Mouse (Mus musculus) heart, embryonic 16.5 days (tissue): ENCODE measurements around the gene Syngap1. TPM values are rescaled to one million over a fixed set of nuclear protein-coding genes. Genes with fewer than 3 reads are reported as not detected.
"Not testable (repeated sequence)": the region's sequence is repeated elsewhere in the genome, so short reads cannot be mapped to it uniquely, and the experiment has no call there.

Source experiments
- ATAC-seq: fragments of 200-750 bp; cut with Nextera tagmentation; replicated peaks from 2 replicates; pipeline ENCODE4 v1.8.0; 2017; ENCODE audit warnings: moderate number of reproducible peaks; ENCODE audit not compliant: insufficient read depth, low FRiP score; ENCODE audit errors: extremely low read depth
- H3K27ac ChIP-seq: fragments of 300-500 bp; sonication (generic); 2 replicates; pipeline ENCODE4 v1.5.1; 2014; ENCODE audit warnings: mild to moderate bottlenecking, low read length, control low read depth, moderate library complexity
- H3K27me3 ChIP-seq: fragments of 300-500 bp; sonication (generic); 2 replicates; pipeline ENCODE4 v1.6.1; 2014; ENCODE audit warnings: low read length, mixed read lengths; ENCODE audit not compliant: control insufficient read depth, insufficient read depth
- H3K36me3 ChIP-seq: fragments of 300-500 bp; sonication (generic); 2 replicates; pipeline ENCODE4 v1.6.1; 2014; ENCODE audit not compliant: control insufficient read depth, insufficient read depth
- H3K4me1 ChIP-seq: fragments of 300-500 bp; sonication (generic); 2 replicates; pipeline ENCODE4 v1.6.1; 2014; ENCODE audit warnings: low read length, mixed read lengths; ENCODE audit not compliant: control insufficient read depth, insufficient read depth
- H3K4me2 ChIP-seq: fragments of 300-500 bp; sonication (generic); 2 replicates; pipeline ENCODE4 v1.6.1; 2014; ENCODE audit warnings: low read depth, mild to moderate bottlenecking, control low read depth, low read length
- H3K4me3 ChIP-seq: fragments of 300-500 bp; sonication (generic); 2 replicates; pipeline ENCODE4 v1.5.1; 2014; ENCODE audit warnings: mild to moderate bottlenecking, control low read depth, low read length
- H3K9ac ChIP-seq: fragments of 300-500 bp; sonication (generic); 2 replicates; pipeline ENCODE4 v1.6.1; 2014; ENCODE audit warnings: low read length, control low read depth
- H3K9me3 ChIP-seq: fragments of 300-500 bp; sonication (generic); replicated peaks from 2 replicates; pipeline ENCODE4 v1.6.1; 2016; ENCODE audit warnings: low read length; ENCODE audit not compliant: control insufficient read depth
- WGBS: fragments of 180-500 bp; shearing (Covaris S2); extraction: QIAGEN DNeasy Blood & Tissue Kit; methylation state at CpG from one replicate; pipeline ENCODE4 v1.1.7; 2014; 5-methylcytosine and 5-hydroxymethylcytosine counted together
- polyA plus RNA-seq: library from polyadenylated mRNA; unstranded; fragments of >200 nt; fragmentation: Nextera tagmentation; extraction: Ambion mirVana; gene quantifications from 2 replicates; pipeline ENCODE4 v1.2.1, GENCODE M21; 2015

Syngap1 gene
- 1.2 and 1.3 TPM in 2 replicates for polyA plus RNA-seq

DNA sequence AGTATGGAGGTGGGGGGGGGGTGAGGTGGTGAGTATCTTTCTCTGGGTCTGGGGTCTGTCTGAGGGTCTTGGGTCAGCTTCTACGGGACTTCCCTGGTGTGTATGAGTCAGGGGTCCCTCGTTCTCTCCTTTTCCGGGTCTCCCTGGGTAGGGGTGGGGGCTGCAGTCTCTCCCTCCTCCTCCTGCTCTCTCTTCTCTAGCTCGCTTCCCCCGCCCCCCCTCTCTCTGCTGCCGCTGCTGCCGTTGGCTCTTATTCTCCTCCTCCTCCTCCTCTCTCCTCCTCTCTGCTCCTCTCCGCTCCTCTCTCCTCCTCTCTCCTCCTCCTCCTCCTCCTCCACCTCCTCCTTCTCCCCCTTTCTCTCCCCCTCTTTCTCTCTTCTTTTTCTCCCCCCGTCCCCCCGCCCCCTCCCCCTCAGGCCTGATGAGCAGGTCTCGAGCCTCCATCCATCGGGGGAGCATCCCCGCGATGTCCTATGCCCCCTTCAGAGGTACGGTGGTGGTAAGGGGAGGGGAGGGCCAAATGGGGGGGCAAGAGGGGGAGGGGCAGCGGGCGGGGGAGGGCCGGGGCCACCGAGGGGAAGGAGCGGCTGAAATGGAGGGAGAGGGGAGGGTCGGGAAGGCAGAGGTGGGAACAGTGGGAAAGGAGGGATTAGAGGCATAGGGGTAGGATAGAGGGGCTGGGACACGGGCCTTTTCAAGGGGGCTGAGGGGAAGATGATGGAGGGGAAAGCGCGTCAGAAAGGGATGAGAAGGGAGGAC is at the start of gene Syngap1:
Gene Syngap1 (plus strand): TSS at position 223 of the 759 bp plus-strand sequence.
- 5% methylated on average over 22 of the region's 24 CpGs for WGBS
- peaks cover 27% of the 10 kb centered on the region for H3K4me1 ChIP-seq

DNA sequence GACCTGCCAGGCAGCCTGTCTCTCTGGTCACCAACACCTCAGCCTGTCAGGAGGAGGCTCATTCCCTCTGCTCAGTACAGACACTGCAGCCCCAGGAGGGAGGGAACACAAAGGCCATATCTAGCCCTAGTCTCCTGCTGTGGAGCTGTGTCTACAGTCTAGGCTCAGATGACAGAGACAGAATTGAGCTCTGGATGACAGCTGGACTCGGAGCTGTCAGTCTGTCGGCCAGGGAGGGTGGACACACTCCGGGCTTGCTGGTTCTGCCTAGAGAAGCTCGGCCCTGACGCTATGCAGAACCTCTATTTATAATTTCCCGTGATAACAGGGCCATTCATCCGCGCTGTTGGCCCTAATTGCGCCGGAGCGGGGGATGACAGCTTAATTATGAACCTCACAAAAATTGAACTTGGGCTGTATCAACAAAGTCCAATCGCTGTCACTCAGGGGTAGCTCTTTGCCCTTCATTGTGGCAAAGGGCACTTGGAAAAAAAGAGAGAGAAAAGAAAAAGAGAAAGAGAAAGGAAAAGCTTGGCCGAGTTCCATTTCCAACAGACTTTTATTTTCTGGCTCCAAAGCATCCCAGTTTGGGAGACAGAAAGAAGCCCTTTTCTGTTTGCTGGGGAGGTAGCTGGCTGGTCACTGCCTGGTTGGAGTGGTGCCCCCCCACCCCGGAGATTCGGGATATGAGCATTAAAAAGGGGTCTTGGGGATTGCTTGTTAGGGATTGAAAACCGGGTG is 48.2 kb upstream of the Syngap1 start:
- 23% methylated on average over 16 of the region's 16 CpGs for WGBS
- peaks cover 36% of the 10 kb centered on the region for H3K4me1 ChIP-seq

More for the DNA sequence above, at the start of gene Syngap1:
- Histone ChIP-seq H3K27ac (peak within 1 kb of the TSS; percentile 97), H3K36me3 (0 out of 2 replicates have a peak, but pooled peaks cover 2% of the 10 kb centered on the region), H3K4me3 (peak within 1 kb of the TSS; percentile 87), H3K9ac (peak within 1 kb of the TSS; percentile 91), H3K9me3 (no peaks in the 10 kb centered on the region), H3K27me3 (no peaks in the 10 kb centered on the region), H3K4me2 (peak within 1 kb of the TSS; percentile 92)
- no peak for ATAC-seq

DNA sequence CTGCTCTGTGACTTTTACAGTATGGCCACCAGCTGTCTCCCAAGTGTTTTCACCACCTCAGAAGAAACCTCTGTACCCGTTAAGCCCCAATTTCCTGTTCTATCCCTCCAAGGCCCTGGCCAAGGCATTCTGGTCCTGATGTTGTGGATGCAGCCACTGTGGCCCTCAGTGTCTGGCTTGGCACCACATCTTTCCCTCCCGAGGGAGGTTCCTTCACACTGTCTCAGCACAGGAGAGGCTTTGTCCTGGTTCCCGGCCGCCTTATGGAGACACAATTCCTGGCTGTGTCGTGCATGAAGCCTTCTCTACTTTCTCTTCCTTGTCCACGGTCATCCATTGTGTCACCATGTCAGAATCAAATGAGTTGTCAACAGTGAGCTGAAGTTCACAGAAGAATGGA is 47.6 kb upstream of the Syngap1 start:
- 41% methylated on average over 6 of the region's 6 CpGs for WGBS
- H3K36me3 ChIP-seq = no peaks in the 10 kb centered on the region
- no peaks in the 10 kb centered on the region; the same call in 1 of the 2 replicates for H3K9me3 ChIP-seq
- no peaks in the 10 kb centered on the region for H3K27me3 ChIP-seq
- peaks cover 29% of the 10 kb centered on the region for H3K4me1 ChIP-seq
- ATAC-seq = no peak
- H3K4me3 ChIP-seq = no peak overlapping the region
- peak overlapping the region; percentile 8; the same call in 1 of the 2 replicates for H3K9ac ChIP-seq
- H3K27ac ChIP-seq = peak overlapping the region; percentile 97
- H3K4me2 ChIP-seq = peak overlapping the region; percentile 58; the same call in 1 of the 2 replicates

More for the DNA sequence above, 48.2 kb upstream of the Syngap1 start:
- Histone ChIP-seq H3K4me3 (peak overlapping the region; percentile 37), H3K4me2 (peak overlapping the region; percentile 58), H3K27me3 (no peaks in the 10 kb centered on the region), H3K9ac (peak overlapping the region; percentile 21), H3K27ac (peak overlapping the region; percentile 97), H3K9me3 (no peaks in the 10 kb centered on the region; the same call in 1 of the 2 replicates), H3K36me3 (no peaks in the 10 kb centered on the region)
- ATAC-seq = peak; percentile 89

DNA sequence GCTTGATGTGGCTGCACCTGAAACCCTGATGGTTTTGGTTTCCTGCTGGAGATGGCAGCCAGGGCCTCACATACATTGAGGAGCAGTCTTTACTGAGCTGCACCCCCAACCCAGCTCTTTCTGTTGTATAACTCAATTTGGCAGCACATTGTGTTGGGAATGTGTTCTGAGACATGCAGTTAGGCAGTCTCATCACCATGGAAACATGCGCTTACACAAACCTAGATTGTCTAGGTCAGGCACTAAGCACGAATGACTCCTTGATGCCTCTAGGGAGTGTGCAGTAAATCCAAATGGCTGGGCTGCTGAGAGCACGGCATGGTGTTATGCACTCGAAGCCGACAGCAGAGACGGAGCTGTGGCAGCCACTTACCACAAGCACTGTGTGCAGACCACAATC is 46.7 kb upstream of the Syngap1 start:
- Histone ChIP-seq H3K9ac (no peak overlapping the region), H3K36me3 (no peaks in the 10 kb centered on the region), H3K4me3 (no peak overlapping the region), H3K4me2 (no peak overlapping the region), H3K4me1 (peaks cover 27% of the 10 kb centered on the region), H3K9me3 (no peaks in the 10 kb centered on the region; the same call in 1 of the 2 replicates), H3K27ac (peak overlapping the region; percentile 97), H3K27me3 (no peaks in the 10 kb centered on the region)
- ATAC-seq = no peak
- WGBS = 67% methylated on average over 6 of the region's 6 CpGs

DNA sequence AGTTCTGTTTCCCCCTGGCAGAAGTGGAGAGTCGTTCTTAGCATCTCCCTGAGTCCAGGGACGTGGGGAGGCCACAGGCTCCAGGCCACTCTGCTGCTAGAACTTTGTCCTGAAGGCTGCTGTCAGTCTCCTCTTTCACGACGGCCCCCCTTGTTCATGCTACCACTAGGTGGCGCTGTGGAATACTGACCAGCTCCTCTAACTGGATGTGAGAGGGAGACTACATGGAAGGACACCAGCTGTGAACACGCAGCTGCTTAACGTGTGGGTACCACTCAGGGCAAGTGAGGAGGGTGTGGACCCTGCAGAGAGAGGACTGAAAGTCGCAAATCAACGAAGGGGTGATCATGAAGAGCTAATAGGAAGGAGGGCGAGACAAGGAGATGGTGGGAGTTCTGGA is 45.5 kb upstream of the Syngap1 start:
- Histone ChIP-seq H3K4me2 (no peak overlapping the region), H3K4me1 (peaks cover 27% of the 10 kb centered on the region), H3K27ac (no peak overlapping the region), H3K9me3 (no peaks in the 10 kb centered on the region; the same call in 1 of the 2 replicates), H3K36me3 (no peaks in the 10 kb centered on the region), H3K4me3 (no peak overlapping the region), H3K27me3 (no peaks in the 10 kb centered on the region), H3K9ac (no peak overlapping the region)
- WGBS = 17% methylated on average over 10 of the region's 10 CpGs
- no peak for ATAC-seq

DNA sequence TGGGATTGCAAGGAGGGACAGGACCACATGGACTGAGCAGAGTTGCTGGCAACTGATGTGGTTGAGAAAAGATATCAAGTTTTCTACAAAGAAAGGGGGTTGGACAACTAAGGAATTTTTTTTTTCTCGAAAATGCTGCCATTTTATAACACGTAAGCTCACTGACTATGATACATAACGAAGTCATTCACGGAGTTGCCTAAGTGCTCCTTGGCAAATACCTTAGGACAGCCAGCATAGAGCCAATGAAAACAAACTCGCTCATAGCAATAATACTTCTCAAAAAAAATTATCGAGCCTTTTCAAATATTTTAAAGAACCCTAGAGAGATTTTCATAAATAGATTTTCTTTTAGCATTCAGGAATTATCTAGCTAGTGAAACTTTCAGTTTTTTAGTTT is 40.1 kb upstream of the Syngap1 start:
- H3K4me2 ChIP-seq = no peak overlapping the region
- WGBS = 73% methylated on average over 6 of the region's 6 CpGs
- no peaks in the 10 kb centered on the region; the same call in 1 of the 2 replicates for H3K4me1 ChIP-seq
- ATAC-seq = no peak
- H3K36me3 ChIP-seq = no peaks in the 10 kb centered on the region
- peaks cover 2% of the 10 kb centered on the region; the same call in 1 of the 2 replicates for H3K9me3 ChIP-seq
- H3K9ac ChIP-seq = no peak overlapping the region
- no peaks in the 10 kb centered on the region for H3K27me3 ChIP-seq
- no peak overlapping the region for H3K4me3 ChIP-seq
- no peak overlapping the region for H3K27ac ChIP-seq

DNA sequence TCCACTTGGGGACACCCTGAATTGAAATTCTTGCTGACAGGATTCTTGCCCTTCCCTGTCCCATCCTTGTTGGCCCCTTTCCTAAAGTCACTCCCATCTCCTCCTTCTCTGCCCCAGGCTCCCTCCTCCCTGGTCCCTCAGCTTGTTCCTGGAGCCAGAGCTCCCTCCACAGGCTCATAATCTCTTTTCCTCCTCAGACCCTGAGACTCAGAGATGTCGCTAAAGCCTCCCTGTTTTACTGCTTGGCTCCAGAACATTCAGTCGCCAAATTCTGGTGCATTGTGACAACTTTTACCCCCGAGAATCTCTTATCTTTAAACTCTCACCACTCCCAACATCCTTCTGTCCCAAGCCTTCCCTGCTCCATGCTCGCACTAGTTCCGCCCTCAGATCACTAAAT is 36.7 kb upstream of the Syngap1 start:
- Histone ChIP-seq H3K4me1 (no peaks in the 10 kb centered on the region; the same call in 1 of the 2 replicates), H3K4me3 (no peak overlapping the region), H3K36me3 (no peaks in the 10 kb centered on the region), H3K9me3 (peaks cover 2% of the 10 kb centered on the region; the same call in 1 of the 2 replicates), H3K4me2 (no peak overlapping the region), H3K9ac (no peak overlapping the region), H3K27ac (no peak overlapping the region), H3K27me3 (no peaks in the 10 kb centered on the region)
- no peak for ATAC-seq
- WGBS = 44% methylated on average over 5 of the region's 5 CpGs

DNA sequence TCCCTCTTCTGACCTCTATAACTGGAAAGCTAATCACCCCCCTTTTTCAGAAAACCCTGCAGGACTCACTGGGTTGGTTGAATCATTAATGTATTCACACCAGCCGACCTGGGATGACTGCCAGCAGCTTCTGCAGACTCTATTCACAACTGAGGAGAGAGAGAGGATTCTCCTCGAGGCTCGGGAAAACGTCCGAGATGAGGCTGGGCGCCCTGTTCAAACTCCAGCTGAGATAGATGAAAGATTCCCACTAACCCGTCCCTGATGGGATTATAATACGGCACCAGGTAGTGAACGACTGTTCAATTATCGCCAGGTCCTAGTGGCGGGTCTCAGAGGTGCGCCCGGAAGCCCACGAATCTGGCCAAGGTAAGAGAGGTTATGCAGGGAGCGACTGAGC is 33.5 kb upstream of the Syngap1 start:
- not testable (repeated sequence) for ATAC-seq, H3K27ac ChIP-seq, H3K36me3 ChIP-seq, H3K4me2 ChIP-seq, H3K9ac ChIP-seq, H3K27me3 ChIP-seq, H3K4me1 ChIP-seq, H3K4me3 ChIP-seq, H3K9me3 ChIP-seq
- 86% methylated on average over 15 of the region's 15 CpGs for WGBS

DNA sequence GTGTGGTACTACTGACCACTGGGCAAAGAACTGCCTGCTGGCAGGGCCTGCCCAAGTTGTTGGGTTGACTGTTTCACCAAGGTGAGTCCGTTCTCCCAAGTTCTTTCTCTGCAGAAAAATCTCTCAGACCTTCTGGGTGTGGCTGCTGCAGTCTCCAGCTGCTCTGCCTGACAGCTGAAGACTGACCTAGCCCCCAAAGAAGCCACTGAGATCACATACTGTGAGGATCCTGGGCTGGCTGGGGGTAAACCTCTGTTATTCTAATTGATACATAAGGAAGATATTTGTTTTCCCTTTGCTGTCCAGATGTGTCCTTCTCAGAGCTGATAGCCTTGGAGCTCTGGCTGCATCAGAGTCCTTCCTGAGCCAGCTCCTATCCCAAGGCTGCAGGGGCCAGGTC is 25.8 kb upstream of the Syngap1 start:
- H3K36me3 ChIP-seq = no peaks in the 10 kb centered on the region
- ATAC-seq = no peak
- 41% methylated on average over 1 of the region's 1 CpGs for WGBS
- H3K27me3 ChIP-seq = no peaks in the 10 kb centered on the region
- H3K9ac ChIP-seq = no peak overlapping the region
- H3K9me3 ChIP-seq = no peaks in the 10 kb centered on the region
- peaks cover 6% of the 10 kb centered on the region; the same call in 1 of the 2 replicates for H3K4me1 ChIP-seq
- H3K27ac ChIP-seq = no peak overlapping the region
- no peak overlapping the region for H3K4me2 ChIP-seq
- H3K4me3 ChIP-seq = no peak overlapping the region
